Mouse (Mus musculus): ENCODE results near the gene Lpxn. TPM values are rescaled to one million over a fixed set of nuclear protein-coding genes. Genes with fewer than 3 reads are reported as not detected.
A peak's percentile ranks its signal among the peaks of the same experiment; 100 is the strongest.

Gene Lpxn
- polyA plus RNA-seq, 1 experiment from 2014 or later, result 4.1 TPM

DNA sequence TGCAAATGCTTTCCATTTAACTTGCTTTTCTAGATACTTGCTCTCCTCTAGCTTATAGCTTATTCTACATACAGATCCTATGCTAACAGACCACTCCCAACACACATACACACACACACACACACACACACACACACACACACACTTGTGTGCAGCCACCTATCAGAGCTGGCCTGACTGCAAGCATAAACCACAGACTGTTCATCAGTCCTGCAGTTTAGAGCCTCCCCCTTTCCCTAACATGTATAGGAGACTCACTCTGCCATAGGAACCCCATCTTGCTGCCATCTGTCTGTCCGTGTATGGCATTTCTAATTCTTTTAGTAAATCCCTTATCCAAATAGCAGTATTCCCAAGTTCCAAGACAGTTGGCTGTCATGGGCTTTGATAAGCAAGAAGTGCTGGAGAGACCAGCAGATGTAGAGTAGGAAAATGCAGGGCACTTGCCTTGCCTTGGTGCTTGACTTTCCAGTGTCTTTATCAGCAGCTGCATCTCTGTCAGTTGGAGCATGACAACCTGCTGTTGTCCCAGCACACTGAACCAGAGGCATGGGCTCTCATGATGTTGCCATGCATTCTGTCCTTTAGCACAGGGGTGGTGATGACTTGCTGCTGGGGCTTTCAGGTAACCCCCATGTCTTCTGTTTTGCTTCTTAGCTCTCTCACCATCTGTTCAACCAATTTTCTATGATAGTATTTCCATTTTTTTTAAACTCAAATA is 16.8 kb downstream of the Lpxn start:
- Histone ChIP-seq H3K4me1 (ENCODE audit: insufficient read depth) (no peaks in the 10 kb centered on the region), H3K4me3 (ENCODE audit: low read depth, low read length) (no peak overlapping the region), H3K36me3 (replicated peaks; ENCODE audit: insufficient read depth, low read length) (no peaks in the 10 kb centered on the region), H3K27me3 (ENCODE audit: insufficient read depth, low read length) (no peaks in the 10 kb centered on the region), H3K9ac (replicated peaks) (no peak overlapping the region), H3K27ac (ENCODE audit: low read depth) (no peak overlapping the region), H3K4me2 (ENCODE audit: low read depth, low read length) (no peak overlapping the region), H3K9me3 (ENCODE audit: low read length) (no peaks in the 10 kb centered on the region)
- ATAC-seq, result no peak
- TF ChIP-seq EP300 (IDR thresholded peaks at IDR 0.05; ENCODE audit: low read depth), result no peak
- TF ChIP-seq CTCF (IDR thresholded peaks at IDR 0.05; ENCODE audit: low read depth), result no peak
- no peak for DNase-seq
- 46% methylated on average over 1 of the region's 1 CpGs for WGBS (ENCODE audit: insufficient replicate concordance)

- TF ChIP-seq CTCF (IDR thresholded peaks at IDR 0.05; ENCODE audit: low read depth) (no peak), EP300 (IDR thresholded peaks at IDR 0.05; ENCODE audit: low read depth) (no peak)
- 70% methylated on average over 1 of the region's 1 CpGs for WGBS (ENCODE audit: insufficient replicate concordance)
- no peak overlapping the region for H3K9ac ChIP-seq (replicated peaks)
- H3K36me3 ChIP-seq (replicated peaks; ENCODE audit: insufficient read depth, low read length), result no peaks in the 10 kb centered on the region
- DNase-seq (no peak), ATAC-seq (no peak)
- no peaks in the 10 kb centered on the region for H3K9me3 ChIP-seq (ENCODE audit: low read length)
- H3K27me3 ChIP-seq (ENCODE audit: insufficient read depth, low read length), result no peaks in the 10 kb centered on the region
- H3K4me2 ChIP-seq (ENCODE audit: low read depth, low read length), result no peak overlapping the region
- H3K4me1 ChIP-seq (ENCODE audit: insufficient read depth), result no peaks in the 10 kb centered on the region
- H3K27ac ChIP-seq (ENCODE audit: low read depth), result no peak overlapping the region
- H3K4me3 ChIP-seq (ENCODE audit: low read depth, low read length), result no peak overlapping the region
Measured at GRCm38 (mm10) chr19:12813883-12814282, 17.9 kb downstream of the Lpxn start.

GRCm38 (mm10) chr19:12818507-12818906 is 22.5 kb downstream of the Lpxn start:
- Histone ChIP-seq H3K27ac (ENCODE audit: low read depth) (no peak overlapping the region), H3K9me3 (ENCODE audit: low read length) (no peaks in the 10 kb centered on the region), H3K27me3 (ENCODE audit: insufficient read depth, low read length) (no peaks in the 10 kb centered on the region), H3K4me2 (ENCODE audit: low read depth, low read length) (no peak overlapping the region), H3K4me1 (ENCODE audit: insufficient read depth) (no peaks in the 10 kb centered on the region), H3K36me3 (replicated peaks; ENCODE audit: insufficient read depth, low read length) (no peaks in the 10 kb centered on the region), H3K4me3 (ENCODE audit: low read depth, low read length) (no peak overlapping the region), H3K9ac (replicated peaks) (no peak overlapping the region)
- TF ChIP-seq EP300 (IDR thresholded peaks at IDR 0.05; ENCODE audit: low read depth) (no peak), CTCF (IDR thresholded peaks at IDR 0.05; ENCODE audit: low read depth) (no peak)
- no peak for DNase-seq
- no peak for ATAC-seq
- 73% methylated on average over 1 of the region's 1 CpGs for WGBS (ENCODE audit: insufficient replicate concordance)

DNA sequence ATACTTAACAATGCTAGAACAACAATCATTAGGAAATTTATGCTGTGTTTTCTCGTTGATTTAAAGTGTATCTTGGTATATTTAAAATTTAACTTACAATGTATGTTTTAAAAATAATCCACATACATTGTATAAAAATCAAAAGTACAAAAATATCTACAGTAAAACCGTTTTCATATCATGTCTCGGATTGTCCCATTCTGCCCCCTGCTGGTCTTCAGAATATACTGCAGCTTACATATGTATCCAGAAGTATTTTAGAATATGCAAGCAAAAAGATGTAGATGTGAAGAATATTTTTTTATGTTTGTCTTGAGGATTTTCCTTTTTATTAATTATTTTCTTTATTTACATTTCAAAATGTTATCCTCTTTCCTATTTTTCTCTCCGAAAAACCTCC is 24.4 kb downstream of the Lpxn start:
- Histone ChIP-seq H3K4me2 (ENCODE audit: low read depth, low read length) (no peak overlapping the region), H3K36me3 (replicated peaks; ENCODE audit: insufficient read depth, low read length) (no peaks in the 10 kb centered on the region), H3K4me3 (ENCODE audit: low read depth, low read length) (no peak overlapping the region), H3K9me3 (ENCODE audit: low read length) (no peaks in the 10 kb centered on the region), H3K4me1 (ENCODE audit: insufficient read depth) (no peaks in the 10 kb centered on the region), H3K9ac (replicated peaks) (no peak overlapping the region), H3K27ac (ENCODE audit: low read depth) (no peak overlapping the region), H3K27me3 (ENCODE audit: insufficient read depth, low read length) (no peaks in the 10 kb centered on the region)
- TF ChIP-seq CTCF (IDR thresholded peaks at IDR 0.05; ENCODE audit: low read depth), result peak; percentile 79
- peak; percentile 25; the same call in 1 of the 2 replicates for TF ChIP-seq EP300 (IDR thresholded peaks at IDR 0.05; ENCODE audit: low read depth)
- DNase-seq (peak; percentile 22), ATAC-seq (no peak)
- WGBS (ENCODE audit: insufficient replicate concordance), result 26% methylated on average over 4 of the region's 4 CpGs

GRCm38 (mm10) chr19:12824549-12824948 is 28.6 kb downstream of the Lpxn start:
- Histone ChIP-seq H3K27ac (ENCODE audit: low read depth) (no peak overlapping the region), H3K9me3 (ENCODE audit: low read length) (no peaks in the 10 kb centered on the region), H3K4me2 (ENCODE audit: low read depth, low read length) (no peak overlapping the region), H3K9ac (replicated peaks) (no peak overlapping the region), H3K36me3 (replicated peaks; ENCODE audit: insufficient read depth, low read length) (no peaks in the 10 kb centered on the region), H3K4me3 (ENCODE audit: low read depth, low read length) (no peak overlapping the region), H3K27me3 (ENCODE audit: insufficient read depth, low read length) (no peaks in the 10 kb centered on the region), H3K4me1 (ENCODE audit: insufficient read depth) (no peaks in the 10 kb centered on the region)
- no peak for DNase-seq
- 82% methylated on average over 4 of the region's 4 CpGs for WGBS (ENCODE audit: insufficient replicate concordance)
- TF ChIP-seq CTCF (IDR thresholded peaks at IDR 0.05; ENCODE audit: low read depth) (peak; percentile 46), EP300 (IDR thresholded peaks at IDR 0.05; ENCODE audit: low read depth) (no peak)
- ATAC-seq, result no peak

DNA sequence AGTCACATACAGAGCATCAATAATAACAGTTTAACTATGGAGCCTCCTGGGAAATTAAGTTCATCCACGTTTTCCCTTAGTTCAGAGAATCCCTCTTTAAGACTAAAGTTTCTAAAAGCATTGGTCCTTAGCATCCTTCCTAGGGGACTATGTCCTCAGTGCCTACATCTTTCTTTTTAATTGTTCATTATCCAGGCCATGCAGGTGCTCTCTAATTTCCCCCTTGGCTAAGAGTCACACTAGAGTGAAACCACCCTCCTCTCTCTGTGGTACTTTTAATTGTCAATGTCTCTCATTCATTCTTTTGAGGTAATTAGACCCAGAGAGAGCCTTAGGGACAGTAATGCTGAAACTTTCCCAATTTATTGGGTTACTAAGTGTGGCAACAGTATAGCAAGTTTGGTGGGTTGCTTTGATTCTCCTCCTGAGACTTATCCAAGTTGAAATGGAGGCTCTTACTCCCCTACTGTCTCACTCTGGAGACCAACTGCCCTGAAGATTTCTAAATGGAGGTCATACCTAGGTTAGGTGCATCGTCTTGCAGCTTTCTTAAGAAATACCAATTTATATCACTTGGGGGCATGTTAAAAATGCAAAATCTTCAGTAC is 34.9 kb downstream of the Lpxn start:
- 70% methylated on average over 2 of the region's 2 CpGs for WGBS (ENCODE audit: insufficient replicate concordance)
- Histone ChIP-seq H3K27ac (ENCODE audit: low read depth) (no peak overlapping the region), H3K4me3 (ENCODE audit: low read depth, low read length) (no peak overlapping the region), H3K9ac (replicated peaks) (no peak overlapping the region), H3K9me3 (ENCODE audit: low read length) (no peaks in the 10 kb centered on the region), H3K27me3 (ENCODE audit: insufficient read depth, low read length) (no peaks in the 10 kb centered on the region), H3K4me2 (ENCODE audit: low read depth, low read length) (no peak overlapping the region), H3K4me1 (ENCODE audit: insufficient read depth) (no peaks in the 10 kb centered on the region), H3K36me3 (replicated peaks; ENCODE audit: insufficient read depth, low read length) (no peaks in the 10 kb centered on the region)
- DNase-seq (no peak), ATAC-seq (no peak)
- TF ChIP-seq EP300 (IDR thresholded peaks at IDR 0.05; ENCODE audit: low read depth), result no peak
- TF ChIP-seq CTCF (IDR thresholded peaks at IDR 0.05; ENCODE audit: low read depth), result no peak
